Mouse (Mus musculus) forelimb bud, embryonic 11.5 days (tissue): ENCODE measurements around the gene Cspg5.

Experiments used
- DNase-seq: peaks from one replicate; pipeline ENCODE4 v3.0.0-alpha.2; 2012; ENCODE audit warnings: low read depth, low spot score

Gene Cspg5

DNA sequence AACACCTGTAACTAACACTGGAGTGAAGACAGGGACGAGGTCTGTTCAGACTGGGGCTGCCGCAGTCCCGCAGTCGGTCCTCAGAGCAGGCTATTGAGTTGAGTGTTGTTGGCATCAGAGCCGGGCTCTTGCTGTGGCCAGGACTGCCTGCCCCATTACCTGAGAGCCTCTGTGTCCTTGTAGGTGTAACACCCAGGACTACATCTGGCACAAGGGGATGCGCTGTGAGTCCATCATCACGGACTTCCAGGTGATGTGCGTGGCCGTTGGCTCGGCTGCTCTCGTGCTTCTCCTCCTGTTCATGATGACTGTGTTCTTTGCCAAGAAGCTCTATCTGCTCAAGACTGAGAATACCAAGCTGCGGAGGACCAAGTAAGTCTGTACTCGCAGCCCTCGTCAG lies 7.2 kb downstream of the Cspg5 start:
- no peak for DNase-seq

DNA sequence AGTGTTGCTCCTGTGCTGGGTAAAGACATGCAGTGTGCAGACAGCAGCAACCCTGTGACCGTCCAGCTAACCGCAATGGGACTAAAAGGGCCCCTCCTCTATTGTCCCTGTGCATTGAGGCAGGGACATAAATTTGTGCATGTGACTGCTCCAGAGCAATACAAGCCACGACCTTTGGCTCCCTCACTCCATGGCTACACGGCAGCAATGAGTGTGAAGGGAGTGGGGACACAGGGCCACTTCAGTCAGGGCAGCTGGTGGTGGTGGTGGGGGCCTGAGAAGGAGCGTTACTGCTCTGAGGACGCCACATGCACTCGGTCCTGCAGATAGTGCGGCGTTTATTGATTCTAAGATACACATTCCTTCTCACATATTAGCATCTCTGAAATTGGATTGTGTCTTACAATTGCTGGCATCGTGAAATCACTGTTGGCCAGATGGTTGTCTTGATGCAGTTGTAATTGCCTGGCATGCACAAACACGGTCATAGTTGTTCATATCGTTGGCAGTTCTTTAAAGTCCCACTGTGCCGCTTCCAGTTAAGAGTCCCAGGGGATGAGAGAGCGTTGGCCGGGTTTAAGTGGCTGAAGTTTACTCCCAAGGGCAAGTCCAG lies 11.9 kb downstream of the Cspg5 start:
- DNase-seq, result no peak

DNA sequence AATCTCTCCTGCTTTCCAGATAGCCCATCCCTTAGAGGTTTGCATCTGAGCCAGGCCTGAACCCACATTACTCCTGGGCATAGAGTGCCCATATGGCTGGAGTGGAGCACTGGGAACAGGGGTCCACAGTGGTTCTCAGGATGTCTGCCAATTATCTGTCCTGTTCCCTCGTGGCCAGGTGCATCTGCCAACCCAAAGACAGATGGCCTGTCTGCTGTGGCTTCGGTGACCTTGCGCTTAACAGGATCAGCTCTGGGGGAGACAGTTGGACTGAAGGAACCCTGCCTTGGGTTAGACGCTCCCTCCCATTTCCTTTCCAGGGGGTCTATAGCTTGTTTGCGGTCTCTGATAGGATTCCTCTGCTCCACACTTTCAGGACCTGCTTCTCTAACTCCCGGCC lies 15.1 kb downstream of the Cspg5 start:
- DNase-seq, result no peak

- DNase-seq, result no peak
These were observed 15.5 kb downstream of the Cspg5 start for GRCm38 (mm10) chr9:110259118-110259517.

- DNase-seq, result no peak
These were observed 19.6 kb downstream of the Cspg5 start for GRCm38 (mm10) chr9:110263181-110263580.

- DNase-seq, result no peak
These were observed 21.4 kb downstream of the Cspg5 start for GRCm38 (mm10) chr9:110264991-110265390.

- DNase-seq, result no peak
These were observed 24.8 kb downstream of the Cspg5 start for GRCm38 (mm10) chr9:110268416-110268815.

GRCm38 (mm10) chr9:110272330-110272729 lies 28.7 kb downstream of the Cspg5 start:
- DNase-seq, result no peak

DNA sequence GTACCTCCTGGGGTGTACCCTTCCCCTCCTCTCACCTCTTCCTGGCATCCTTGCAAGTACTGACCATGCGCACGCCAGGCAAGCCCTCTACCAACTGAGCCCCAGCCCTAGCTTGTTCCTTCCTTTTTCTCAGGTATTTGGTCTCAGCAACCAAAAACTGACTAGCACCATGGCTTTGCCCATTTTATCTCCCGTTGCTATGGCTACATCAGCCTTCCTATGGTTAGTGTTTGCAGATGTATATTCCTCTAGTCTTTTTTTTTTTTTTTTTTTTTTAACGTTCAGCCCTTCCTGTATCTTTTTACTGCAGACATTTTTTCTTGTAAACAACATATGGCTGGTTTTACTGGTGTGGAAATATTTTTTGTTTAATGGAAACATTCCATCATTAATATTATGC lies 29.9 kb downstream of the Cspg5 start:
- DNase-seq, result no peak

DNA sequence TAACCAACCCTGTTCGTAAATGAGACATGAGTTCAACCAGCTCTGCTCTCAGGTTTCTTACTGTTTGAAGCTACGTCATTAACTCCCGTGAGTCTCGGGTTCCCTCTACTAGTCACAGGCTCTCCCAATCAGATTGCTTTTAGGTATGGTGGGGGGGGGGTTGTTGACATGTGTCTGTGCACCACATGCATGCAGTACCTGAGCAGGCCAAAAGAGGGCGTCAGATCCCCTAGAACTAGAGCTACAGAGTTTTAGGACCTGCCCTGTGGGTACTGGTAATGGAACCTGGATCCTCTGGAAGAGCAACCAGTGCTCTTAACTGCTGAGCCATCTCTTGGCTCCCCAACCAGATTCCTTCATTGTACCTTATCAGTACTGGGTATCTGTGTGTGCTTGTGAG lies 32.3 kb downstream of the Cspg5 start:
- DNase-seq, result peak; percentile 6

- no peak for DNase-seq
These were observed 33.9 kb downstream of the Cspg5 start for GRCm38 (mm10) chr9:110277431-110277881.

GRCm38 (mm10) chr9:110284075-110284697 lies 40.6 kb downstream of the Cspg5 start:
- no peak for DNase-seq

- DNase-seq, result no peak
These were observed 43.8 kb downstream of the Cspg5 start for GRCm38 (mm10) chr9:110287321-110287924.

DNA sequence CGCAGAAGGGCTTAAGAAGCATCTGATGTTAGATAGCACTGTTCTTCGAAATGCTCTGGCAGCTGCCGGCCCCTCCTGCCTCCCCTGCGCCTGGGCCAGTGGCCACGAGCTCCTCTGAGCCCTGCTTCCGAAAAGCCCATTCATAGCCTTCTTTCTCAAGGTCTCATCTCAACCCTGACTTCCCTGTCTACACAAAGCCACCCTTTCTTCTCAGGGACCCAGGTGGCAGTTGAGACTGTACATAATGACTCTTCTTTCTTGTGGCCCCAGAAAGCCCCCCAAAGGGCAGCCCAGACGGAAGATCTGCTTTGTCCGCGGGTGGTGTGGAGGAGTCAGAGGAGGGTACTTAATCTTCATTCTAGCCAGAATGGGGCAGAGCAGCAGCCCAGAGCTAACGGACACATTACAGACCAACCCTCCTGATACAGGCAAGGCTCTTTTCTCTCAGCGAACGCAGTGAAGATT lies 49.7 kb downstream of the Cspg5 start:
- DNase-seq, result no peak

- DNase-seq, result no peak
These were observed 50.4 kb downstream of the Cspg5 start for GRCm38 (mm10) chr9:110293873-110294415.

- DNase-seq, result no peak
These were observed 51.2 kb downstream of the Cspg5 start for GRCm38 (mm10) chr9:110294786-110295185.

- DNase-seq, result peak; percentile 89
These were observed 53.5 kb downstream of the Cspg5 start for GRCm38 (mm10) chr9:110296867-110297627.

DNA sequence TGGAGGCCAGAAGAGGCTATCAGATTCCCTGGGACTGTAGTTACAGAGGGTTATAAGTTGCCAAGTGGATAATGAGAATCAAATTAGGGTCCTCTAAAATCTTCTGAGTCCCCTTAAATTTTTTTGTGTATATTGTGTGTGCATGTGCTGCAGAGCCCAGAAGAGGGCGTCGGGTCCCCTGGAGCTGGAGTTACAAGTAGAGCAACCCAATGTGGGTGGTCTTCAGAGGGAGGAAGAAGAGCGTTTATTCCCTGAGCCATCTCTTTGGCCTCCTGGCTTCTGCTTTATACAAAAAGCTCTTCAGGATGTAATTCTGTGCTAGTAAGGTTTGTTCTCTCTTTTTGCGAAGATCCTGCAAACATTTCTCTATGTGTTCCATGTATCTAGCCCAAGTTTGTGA lies 60.9 kb downstream of the Cspg5 start:
- peak; percentile 70 for DNase-seq

GRCm38 (mm10) chr9:110304969-110305651 lies 61.5 kb downstream of the Cspg5 start, which contains the start of gene Elp6:
TSS of gene Elp6 (plus strand) at chr9:110305173.
- DNase-seq, result peak; percentile 95

DNA sequence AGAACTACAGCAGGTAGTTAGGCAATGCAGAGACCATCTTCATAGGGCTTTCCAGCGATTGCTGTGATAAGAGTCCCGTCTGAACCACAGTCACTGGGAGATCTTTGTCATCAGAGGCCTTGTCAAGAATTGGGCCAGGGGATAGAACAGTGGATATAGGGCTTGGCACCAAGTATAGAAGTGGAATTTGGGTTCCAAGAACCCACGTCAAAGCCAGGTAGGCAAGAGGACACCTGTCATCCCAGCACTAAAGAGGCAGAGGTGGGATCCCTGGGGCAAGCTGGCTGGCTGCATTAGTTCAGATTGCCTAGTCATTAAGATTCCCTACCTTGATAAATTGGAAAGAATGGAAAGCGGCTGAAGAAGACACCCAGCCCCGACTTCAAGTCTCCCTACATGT lies 62.8 kb downstream of the Cspg5 start:
- no peak for DNase-seq
